Mouse (Mus musculus) lung, postnatal 14 days (tissue): ENCODE measurements at regions not wholly inside any gene's neighbourhood (a gene's known extent, or its start where the extent isn't known, plus 50 kb on each side); places are given as distances from the start of the nearest gene placed in this dataset.

ENCODE experiments used
- DNase-seq: peaks from one replicate; pipeline ENCODE4 v3.0.0; 2021

DNA sequence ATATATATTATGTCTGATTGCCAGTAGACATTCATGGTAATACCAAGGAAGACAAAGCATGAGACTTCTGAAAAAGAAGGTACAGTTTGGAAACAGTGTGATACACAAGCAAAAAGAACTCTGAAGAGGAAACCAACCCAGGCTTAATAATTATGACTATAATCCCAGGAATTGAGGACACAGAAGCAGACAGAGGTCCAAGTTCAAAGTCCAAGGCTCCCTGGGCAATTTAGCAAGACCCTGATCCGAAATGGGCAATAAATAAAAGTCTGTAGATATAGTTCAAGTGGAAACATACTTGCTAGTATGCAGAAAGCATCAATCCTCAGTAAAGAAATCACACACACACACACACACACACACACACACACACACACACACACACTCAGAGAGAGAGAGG, 2618.7 kb upstream of the Gm7489 start:
- no peak for DNase-seq

DNA sequence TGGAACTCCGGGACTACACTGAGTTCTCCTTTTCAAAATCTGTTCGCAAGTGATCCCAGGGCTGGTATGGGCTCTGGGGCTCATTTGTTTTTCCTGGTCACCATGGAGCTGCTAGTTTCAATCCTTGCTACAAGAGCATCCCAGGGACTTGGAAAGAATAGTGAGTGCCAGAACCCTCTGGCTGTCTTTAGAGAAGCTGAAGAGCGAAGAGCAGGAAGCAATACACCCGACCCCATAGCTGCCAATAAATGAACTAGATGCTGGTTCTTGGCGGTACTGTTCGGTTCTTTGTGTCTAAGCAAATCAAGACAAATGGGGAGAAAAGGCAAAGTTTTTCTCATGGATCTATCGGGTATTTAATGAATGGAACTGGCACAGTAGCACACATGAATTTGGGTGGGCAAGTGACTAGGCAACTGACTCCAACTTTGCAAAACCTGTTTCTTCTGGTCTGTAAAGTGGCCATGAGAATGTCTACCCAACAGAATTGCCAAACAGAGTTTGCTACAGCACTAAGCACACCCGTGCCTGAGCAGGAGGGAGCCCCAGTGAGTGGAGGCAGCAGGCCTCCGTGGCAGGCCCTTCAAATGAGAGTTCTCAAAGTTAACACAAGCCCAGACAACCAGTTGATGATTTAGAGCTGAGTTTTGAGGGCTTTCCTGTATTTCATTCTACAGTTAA, 2612.9 kb upstream of the Gm7489 start:
- no peak for DNase-seq

- no peak for DNase-seq
These were observed 2599.4 kb upstream of the Gm7489 start for GRCm38 (mm10) chr15:51285334-51285733.

DNA sequence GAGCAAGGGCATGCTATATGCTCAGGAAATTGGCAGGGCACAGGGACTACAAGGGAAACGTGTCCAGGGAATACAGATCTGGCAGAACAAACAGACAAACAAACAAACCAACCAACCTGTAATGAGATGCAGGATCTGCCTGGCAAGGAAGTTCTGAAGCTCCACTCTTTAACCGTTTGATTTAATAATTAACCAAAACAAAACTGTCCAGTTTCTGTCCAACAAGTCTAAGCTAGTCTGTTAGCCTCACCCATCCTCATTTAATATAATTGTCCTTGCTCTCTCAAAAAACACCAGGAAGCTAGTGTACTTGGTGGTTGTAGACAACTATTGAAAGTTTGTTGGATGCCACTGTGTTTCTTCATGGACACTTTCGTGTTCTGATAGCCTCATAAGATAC, 2598.4 kb upstream of the Gm7489 start:
- DNase-seq, result no peak

- DNase-seq, result no peak
These were observed 2595.7 kb upstream of the Gm7489 start for GRCm38 (mm10) chr15:51288911-51289432.

DNA sequence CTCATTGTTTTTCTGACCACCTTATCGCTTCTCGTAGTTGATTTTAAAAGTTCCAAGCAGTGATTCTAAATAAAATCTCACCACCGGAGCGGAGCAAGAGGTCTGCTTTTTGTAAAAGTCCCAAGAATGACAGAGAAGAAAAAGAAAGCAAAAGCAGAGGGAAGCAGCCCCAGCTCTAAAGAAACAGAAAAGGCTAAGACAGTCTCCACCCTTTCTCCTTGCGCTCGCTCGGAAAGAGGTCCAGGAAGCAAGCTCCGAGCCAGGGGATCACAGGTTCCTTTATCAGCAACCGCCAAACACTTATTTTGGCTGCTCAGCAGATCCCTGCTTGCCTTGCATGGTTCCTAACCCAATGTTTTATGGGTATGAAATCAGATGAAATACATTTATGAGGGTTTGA, 2594.8 kb upstream of the Gm7489 start:
- DNase-seq, result no peak

DNA sequence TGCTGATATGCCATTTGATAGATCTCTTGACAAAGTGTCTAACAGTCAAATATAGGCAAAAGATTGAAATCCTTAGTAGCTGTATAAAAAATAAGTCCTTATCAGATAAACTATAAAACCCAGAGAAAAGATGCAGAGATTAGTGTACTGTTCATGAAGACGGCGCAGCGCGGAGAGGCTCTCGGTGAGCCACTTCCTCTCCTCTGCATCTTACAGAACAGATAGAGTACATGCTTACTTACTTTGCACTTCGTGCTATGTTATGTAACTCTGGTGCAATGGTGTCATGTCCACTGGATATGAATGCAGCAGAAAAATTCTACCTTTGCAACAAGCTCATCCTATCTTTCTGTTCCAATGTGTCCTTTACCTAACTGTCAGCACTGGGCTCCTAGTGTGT, 2593.5 kb upstream of the Gm7489 start:
- DNase-seq, result no peak

- no peak for DNase-seq
These were observed 2587.9 kb upstream of the Gm7489 start for GRCm38 (mm10) chr15:51296841-51297240.

DNA sequence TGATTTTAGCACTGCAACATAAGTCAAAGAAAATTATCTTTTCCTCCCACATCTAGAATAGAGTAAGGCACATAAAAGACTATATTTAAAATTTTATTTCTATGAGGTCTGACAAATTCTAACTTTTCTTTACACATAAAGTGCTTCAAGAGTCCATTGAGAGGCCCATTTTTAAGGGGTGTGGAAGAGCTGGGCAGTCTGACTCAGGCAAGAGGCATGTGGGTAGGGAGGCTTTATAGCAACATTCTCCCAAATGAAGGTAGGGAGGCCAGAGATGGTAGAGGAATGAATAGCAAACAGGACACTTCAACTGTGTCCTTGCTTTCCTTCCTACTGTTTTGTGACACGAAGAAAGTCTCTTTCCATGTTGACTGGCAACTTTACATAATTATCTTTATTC, 2566.6 kb upstream of the Gm7489 start:
- no peak for DNase-seq

DNA sequence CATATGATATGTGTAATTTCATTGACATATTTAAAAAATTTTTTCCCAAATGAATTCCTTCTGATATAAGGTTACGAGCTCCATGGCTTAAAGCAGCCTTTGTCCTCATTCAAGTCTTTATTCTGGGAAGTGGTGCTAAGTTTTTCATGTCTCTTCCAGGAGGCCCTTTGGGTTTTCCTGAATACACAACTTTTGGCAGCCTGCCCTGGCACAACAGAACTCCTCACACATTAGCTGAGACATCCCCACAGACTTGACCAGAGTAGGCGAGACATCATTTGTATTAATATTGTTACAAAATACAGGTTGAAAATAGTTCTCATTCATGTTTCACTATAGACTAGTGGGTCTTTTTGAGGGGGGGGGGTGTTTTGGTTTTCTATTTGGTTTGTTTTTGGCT, 2565.9 kb upstream of the Gm7489 start:
- DNase-seq, result no peak

- no peak for DNase-seq
These were observed 2564.3 kb upstream of the Gm7489 start for GRCm38 (mm10) chr15:51320366-51320894.

- no peak for DNase-seq
These were observed 2561.4 kb upstream of the Gm7489 start for GRCm38 (mm10) chr15:51323284-51323683.

DNA sequence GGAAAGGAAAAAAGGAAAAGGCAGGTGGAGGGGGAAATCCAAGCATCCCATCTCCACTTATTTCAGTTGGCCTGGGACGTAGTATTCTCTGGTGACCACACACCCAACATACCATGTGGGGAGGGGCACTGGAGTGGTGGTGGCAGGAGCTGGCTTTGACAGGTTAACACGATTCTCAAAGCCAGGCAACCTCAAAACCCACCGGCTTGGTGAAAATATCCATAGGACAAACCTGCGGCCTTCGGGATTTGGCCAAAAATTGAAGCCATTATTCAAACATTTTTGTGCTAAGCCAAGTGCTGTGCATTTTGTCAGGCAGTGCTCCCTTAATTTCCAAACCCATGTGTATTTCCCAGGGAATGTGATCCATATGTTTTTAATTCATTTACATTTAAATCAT, 2560.5 kb upstream of the Gm7489 start:
- no peak for DNase-seq

GRCm38 (mm10) chr15:51327702-51328101, 2557.0 kb upstream of the Gm7489 start:
- DNase-seq, result no peak

DNA sequence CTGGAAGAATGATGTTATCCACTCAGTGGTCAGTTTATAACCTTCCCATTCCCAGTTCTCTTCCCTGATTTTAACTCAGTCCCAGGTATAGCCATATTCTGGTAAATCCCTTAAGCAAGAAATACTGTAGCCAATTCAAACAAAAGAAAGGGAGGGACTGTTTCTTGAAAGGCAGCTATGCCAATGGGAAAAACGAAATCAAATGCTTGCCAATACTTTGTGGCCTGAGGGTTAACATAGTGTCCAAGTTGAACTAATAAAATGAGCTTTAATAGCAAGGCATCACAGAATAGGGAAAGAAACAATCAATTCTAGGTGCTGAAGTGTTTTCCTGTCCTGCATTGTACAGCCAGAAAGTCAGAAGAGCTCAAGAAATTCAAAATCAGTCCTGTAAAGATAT, 2548.3 kb upstream of the Gm7489 start:
- no peak for DNase-seq

DNA sequence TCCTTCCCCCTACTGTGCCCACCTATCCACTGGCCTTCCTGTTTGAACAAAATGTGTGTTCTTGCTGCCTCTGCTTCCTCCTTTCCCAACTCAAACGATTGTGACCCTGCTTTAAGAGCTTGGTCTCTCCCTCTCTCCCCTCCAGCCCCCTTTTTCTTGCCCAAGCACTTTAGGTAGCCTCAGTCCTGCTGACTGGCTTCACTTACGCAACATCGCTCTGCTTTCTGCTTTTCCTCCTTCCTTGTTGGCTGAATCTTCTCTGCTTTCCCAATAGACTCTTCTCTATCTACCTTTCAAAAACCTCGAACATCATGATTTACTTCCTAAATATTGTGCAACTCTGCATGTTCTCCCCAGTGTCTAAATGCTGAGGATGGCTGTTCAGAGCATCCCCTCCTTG, 2538.4 kb upstream of the Gm7489 start:
- DNase-seq, result no peak

GRCm38 (mm10) chr15:51363391-51363790, 2521.3 kb upstream of the Gm7489 start:
- no peak for DNase-seq

DNA sequence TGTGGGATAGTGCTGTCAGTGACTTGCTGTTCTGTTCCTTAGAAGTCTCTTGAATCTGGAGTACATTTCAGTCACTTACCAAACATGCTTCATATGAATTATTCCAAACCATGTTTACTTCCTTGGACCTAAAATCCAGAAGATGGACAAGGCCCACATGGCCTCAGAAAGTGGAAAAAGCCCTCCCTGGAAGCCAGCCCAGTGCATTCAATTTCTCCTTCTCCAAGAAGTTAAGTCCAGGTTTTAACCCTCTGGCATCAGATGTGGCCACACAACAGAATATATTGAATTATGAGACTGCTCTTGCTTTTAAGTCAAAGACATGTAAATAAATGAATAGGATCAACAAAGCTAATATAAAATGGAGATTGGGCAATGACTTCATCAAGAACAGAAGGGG, 2513.5 kb upstream of the Gm7489 start:
- DNase-seq, result no peak

- no peak for DNase-seq
These were observed 2494.3 kb upstream of the Gm7489 start for GRCm38 (mm10) chr15:51390383-51390782.

GRCm38 (mm10) chr15:51391352-51391751, 2493.4 kb upstream of the Gm7489 start:
- DNase-seq, result no peak

- DNase-seq, result no peak
These were observed 2492.0 kb upstream of the Gm7489 start for GRCm38 (mm10) chr15:51392449-51393405.

DNA sequence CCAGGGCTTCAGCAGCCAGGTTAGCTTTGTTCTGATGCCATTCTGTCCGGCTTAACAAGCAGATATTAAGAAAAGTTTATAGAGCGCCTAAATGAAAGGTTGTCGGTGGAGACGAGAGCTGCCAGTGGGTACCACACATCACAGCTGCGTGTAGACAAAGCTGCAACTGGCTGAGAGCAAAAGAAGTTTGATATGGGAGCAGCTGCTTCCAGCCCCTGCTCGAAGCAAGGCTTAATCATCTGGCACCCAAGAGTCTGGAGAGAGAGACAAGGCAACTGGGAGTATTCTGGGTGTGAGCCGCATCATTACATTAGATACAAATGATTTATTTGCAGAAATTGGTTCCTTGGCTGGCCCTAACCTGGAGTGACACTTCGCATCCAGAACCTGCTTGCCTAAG, 2488.7 kb upstream of the Gm7489 start:
- no peak for DNase-seq

- no peak for DNase-seq
These were observed 2481.1 kb upstream of the Gm7489 start for GRCm38 (mm10) chr15:51403581-51403980.

- no peak for DNase-seq
These were observed 2474.9 kb upstream of the Gm7489 start for GRCm38 (mm10) chr15:51409791-51410308.
